Mouse (Mus musculus) effector memory CD4-positive, alpha-beta T cell, adult 7 months (primary cell): ENCODE measurements around the gene Lamc1. TPM values are rescaled to one million over a fixed set of nuclear protein-coding genes. Genes with fewer than 3 reads are reported as not detected.

ENCODE experiments used
- polyA plus RNA-seq: library from polyadenylated mRNA; unstranded; fragments of 100-300 nt; shearing (Covaris generic); gene quantifications from one replicate; pipeline ENCODE4 v1.2.1, GENCODE M21; 2017

The Lamc1 gene
- polyA plus RNA-seq = 6.5 TPM

GRCm38 (mm10) chr1:153332444-153333295, at the start of gene Lamc1:
Gene Lamc1, minus strand, starts transcription at chr1:153332786.

GRCm38 (mm10) chr1:153185828-153186803, 146.5 kb downstream of the Lamc1 start, which contains the start of gene Lamc2:
Gene Lamc2, minus strand, starts transcription at chr1:153186447.

Other genes starting within 250 kb of the Lamc1 start
- 0.72 TPM for gene Lamc2, start 146.3 kb downstream of the Lamc1 start, polyA plus RNA-seq
- gene Shcbp1l, start 92.4 kb upstream of the Lamc1 start, polyA plus RNA-seq = not detected
- gene Dhx9, start 154.9 kb upstream of the Lamc1 start, polyA plus RNA-seq = 48.7 TPM
- 0.49 TPM for gene Npl, start 217.3 kb upstream of the Lamc1 start, polyA plus RNA-seq